ENCODE assay signal across 8 mouse cellular contexts in the genomic region with DNA sequence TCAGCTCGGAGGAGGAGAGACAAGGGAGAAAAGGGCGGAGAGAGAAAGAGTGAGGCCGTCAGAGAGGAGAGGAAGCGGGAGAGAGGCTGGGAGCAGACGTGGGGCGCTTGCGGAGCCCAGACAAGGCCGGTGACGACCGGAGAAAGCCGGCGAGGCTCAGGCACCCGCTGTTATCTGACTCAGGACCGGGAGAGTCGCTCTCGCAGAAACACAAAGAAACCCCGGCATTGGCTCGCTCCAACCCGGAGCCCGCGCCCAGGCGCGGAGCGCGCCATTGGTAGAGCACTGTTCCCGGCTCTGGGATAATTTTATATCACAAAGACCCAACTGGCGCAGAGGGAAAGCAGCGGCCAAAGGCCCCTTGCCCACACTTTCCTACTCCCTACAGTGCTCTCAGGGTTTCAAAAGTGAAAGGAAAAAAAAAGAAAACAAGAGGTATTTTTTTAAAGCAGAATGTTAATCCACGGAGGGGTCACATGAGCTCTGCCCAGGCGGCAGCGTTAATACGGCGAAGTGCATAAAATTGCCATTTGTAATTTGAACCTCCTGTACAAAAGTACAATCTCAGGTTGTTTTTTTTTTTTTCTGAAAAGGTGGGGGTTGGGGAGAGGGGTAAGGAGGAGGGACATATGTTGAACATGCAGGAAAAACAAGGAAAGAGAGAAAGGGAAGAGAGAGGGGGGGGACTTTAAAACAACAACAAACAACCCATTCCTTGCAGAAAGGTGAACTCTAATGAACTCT. TPM values are rescaled to one million over a fixed set of nuclear protein-coding genes. Genes with fewer than 3 reads are reported as not detected.
DNase-seq lines count a peak whose midpoint lies in the region; ATAC-seq and TF ChIP-seq lines count a peak whose summit lies in the region.

No protein-coding gene starts in this region.

- peaks cover 77% of the 10 kb centered on the region for H3K27me3 ChIP-seq in forebrain, embryonic 13.5 days
- H3K27me3 ChIP-seq in hindbrain, embryonic 16.5 days (replicated peaks; ENCODE audit: control insufficient read depth, insufficient read depth, low read length), result 0 out of 2 replicates have a peak, but pooled peaks cover 2% of the 10 kb centered on the region
- H3K27me3 ChIP-seq in liver, embryonic 14.5 days (ENCODE audit: control insufficient read depth, insufficient read depth, low read length), result peaks cover 63% of the 10 kb centered on the region
- no peaks in the 10 kb centered on the region for H3K27me3 ChIP-seq in stomach, postnatal 0 days (ENCODE audit: control insufficient read depth, insufficient read depth, low read length)

- peaks cover 12% of the 10 kb centered on the region for H3K36me3 ChIP-seq in forebrain, embryonic 13.5 days (ENCODE audit: poor library complexity, severe bottlenecking)
- no peaks in the 10 kb centered on the region for H3K36me3 ChIP-seq in hindbrain, embryonic 16.5 days (ENCODE audit: control insufficient read depth, insufficient read depth, low read length)
- no peaks in the 10 kb centered on the region for H3K36me3 ChIP-seq in liver, embryonic 14.5 days (replicated peaks; ENCODE audit: control insufficient read depth, insufficient read depth, low read depth)
- no peaks in the 10 kb centered on the region; the same call in 1 of the 2 replicates for H3K36me3 ChIP-seq in stomach, postnatal 0 days (ENCODE audit: control insufficient read depth, insufficient read depth, low read length)

- under 1% methylated on average over 33 of the region's 33 CpGs for WGBS in forebrain, embryonic 13.5 days
- 0% methylated on average over 33 of the region's 33 CpGs for WGBS in hindbrain, embryonic 16.5 days
- WGBS in liver, embryonic 14.5 days (ENCODE audit: insufficient replicate concordance), result 1% methylated on average over 33 of the region's 33 CpGs
- under 1% methylated on average over 33 of the region's 33 CpGs for WGBS in stomach, postnatal 0 days

- peak in 1 of 2 experiments; percentile 38 for DNase-seq in layer of hippocampus, adult 2 months (ENCODE audit: low spot score in 2 of 2)
- no peak for DNase-seq in layer of hippocampus, postnatal 36 days
- DNase-seq in NIH3T3 (ENCODE audit: low read depth), result peak; percentile 70
- DNase-seq in liver, embryonic 14.5 days (ENCODE audit: low read depth in 3 of 3, low spot score in 3 of 3), result no peak
- DNase-seq in stomach, postnatal 0 days (ENCODE audit: low spot score), result peak; percentile 75
- no peak for DNase-seq in layer of hippocampus, adult 9-11 months

- no peak for ATAC-seq in forebrain, embryonic 13.5 days
- ATAC-seq in hindbrain, embryonic 16.5 days, result no peak
- ATAC-seq in liver, embryonic 14.5 days (ENCODE audit: insufficient read depth), result no peak
- peak; percentile 55 for ATAC-seq in stomach, postnatal 0 days (ENCODE audit: low FRiP score, low TSS enrichment)

- peak overlapping the region; percentile 70 for H3K4me2 ChIP-seq in forebrain, embryonic 13.5 days
- H3K4me2 ChIP-seq in hindbrain, embryonic 16.5 days (ENCODE audit: low read length), result peak overlapping the region; percentile 90
- H3K4me2 ChIP-seq in liver, embryonic 14.5 days (ENCODE audit: low read depth), result peak overlapping the region; percentile 50
- peak overlapping the region; percentile 72 for H3K4me2 ChIP-seq in stomach, postnatal 0 days (replicated peaks; ENCODE audit: low read depth)

- TF ChIP-seq CTCF in layer of hippocampus, adult 2 months (conservative IDR thresholded peaks at IDR 0.05), result no peak
- no peak for TF ChIP-seq CTCF in liver, embryonic 14.5 days (IDR thresholded peaks at IDR 0.05; ENCODE audit: low read depth)
- no peak for TF ChIP-seq CTCF in stomach, postnatal 0 days (IDR thresholded peaks at IDR 0.05; ENCODE audit: low read depth)

- peak overlapping the region; percentile 94 for H3K9ac ChIP-seq in forebrain, embryonic 13.5 days
- H3K9ac ChIP-seq in hindbrain, embryonic 16.5 days (ENCODE audit: low read depth, low read length), result peak overlapping the region; percentile 94
- H3K9ac ChIP-seq in liver, embryonic 14.5 days (replicated peaks), result peak overlapping the region; percentile 54
- H3K9ac ChIP-seq in stomach, postnatal 0 days (ENCODE audit: low read length), result peak overlapping the region; percentile 97

- no peaks in the 10 kb centered on the region for H3K9me3 ChIP-seq in forebrain, embryonic 13.5 days (replicated peaks)
- no peaks in the 10 kb centered on the region for H3K9me3 ChIP-seq in hindbrain, embryonic 16.5 days (ENCODE audit: control insufficient read depth, low read length)
- no peaks in the 10 kb centered on the region for H3K9me3 ChIP-seq in liver, embryonic 14.5 days (ENCODE audit: control insufficient read depth, low read length)
- no peaks in the 10 kb centered on the region for H3K9me3 ChIP-seq in stomach, postnatal 0 days (ENCODE audit: control insufficient read depth, low read length)

- peaks cover 20% of the 10 kb centered on the region; the same call in 1 of the 2 replicates for H3K4me1 ChIP-seq in forebrain, embryonic 13.5 days
- no peaks in the 10 kb centered on the region; the same call in 1 of the 2 replicates for H3K4me1 ChIP-seq in hindbrain, embryonic 16.5 days (ENCODE audit: control insufficient read depth, insufficient read depth, low read depth, low read length)
- H3K4me1 ChIP-seq in liver, embryonic 14.5 days (replicated peaks; ENCODE audit: control insufficient read depth in 2 of 2, insufficient read depth in 2 of 2, low read length in 1 of 2), result no peaks in the 10 kb centered on the region
- H3K4me1 ChIP-seq in stomach, postnatal 0 days (replicated peaks; ENCODE audit: control insufficient read depth, insufficient read depth), result no peaks in the 10 kb centered on the region; the same call in 1 of the 2 replicates

- TF ChIP-seq EP300 in liver, embryonic 14.5 days (IDR thresholded peaks at IDR 0.05; ENCODE audit: low read depth), result no peak
- TF ChIP-seq EP300 in stomach, postnatal 0 days (optimal IDR thresholded peaks at IDR 0.05), result no peak

- H3K27ac ChIP-seq in layer of hippocampus, adult 2 months, result peak overlapping the region; percentile 91
- peak overlapping the region; percentile 99 for H3K27ac ChIP-seq in forebrain, embryonic 13.5 days
- peak overlapping the region; percentile 96 for H3K27ac ChIP-seq in hindbrain, embryonic 16.5 days (ENCODE audit: low read depth, low read length)
- no peak overlapping the region for H3K27ac ChIP-seq in liver, embryonic 14.5 days
- peak overlapping the region; percentile 99 for H3K27ac ChIP-seq in stomach, postnatal 0 days (replicated peaks)

- peak overlapping the region; percentile 73 for H3K4me3 ChIP-seq in layer of hippocampus, adult 2 months
- peak overlapping the region; percentile 72 for H3K4me3 ChIP-seq in forebrain, embryonic 13.5 days
- H3K4me3 ChIP-seq in hindbrain, embryonic 16.5 days (ENCODE audit: low read length), result peak overlapping the region; percentile 77
- H3K4me3 ChIP-seq in liver, embryonic 14.5 days (ENCODE audit: insufficient read depth in 1 of 2, low read depth in 2 of 2, low read length in 2 of 2), result peak overlapping the region; percentile 54 to 67
- H3K4me3 ChIP-seq in stomach, postnatal 0 days (ENCODE audit: low read depth, low read length), result peak overlapping the region; percentile 62

RNA-seq across cellular contexts. Expression of gene Nr2f2, which starts 7.5 kb away (rescaled TPM):
- total RNA-seq in layer of hippocampus, adult 2 months (2021), result 10 to 100 TPM; 35.8 to 48.5 TPM
- total RNA-seq in layer of hippocampus, postnatal 36 days (2021), result 10 to 100 TPM; 41.7 to 50.4 TPM
- polyA plus RNA-seq in forebrain, embryonic 13.5 days (2015; fragmentation: Nextera tagmentation; extraction: Ambion mirVana), result 97.9 and 132 TPM in 2 replicates
- polyA plus RNA-seq in hindbrain, embryonic 16.5 days (2015; fragmentation: Nextera tagmentation; extraction: Ambion mirVana), result 63.1 and 68.9 TPM in 2 replicates
- 10.1 and 12.0 TPM in 2 replicates for polyA plus RNA-seq in liver, embryonic 14.5 days (2012; rRNA removed)
- 6.3 and 8.5 TPM in 2 replicates for polyA plus RNA-seq in liver, embryonic 14.5 days (2014; fragmentation: Nextera tagmentation; extraction: Ambion mirVana)
- polyA plus RNA-seq in stomach, postnatal 0 days (2015; fragmentation: Nextera tagmentation; extraction: Ambion mirVana), result 52.8 and 53.9 TPM in 2 replicates

Comparison
In these comparisons a context has a peak if more than half of its experiments do, and no peak if none do; other contexts are left out.
1. DNase-seq: peak in NIH3T3 (single experiment) and stomach, postnatal 0 days (single experiment); none in layer of hippocampus, postnatal 36 days (0 of 2), liver, embryonic 14.5 days (0 of 3) and layer of hippocampus, adult 9-11 months (single experiment).
2. Peak in every context shown above with its lines, with median percentiles within 50 percentile points of each other: H3K4me3 ChIP-seq, H3K4me2 ChIP-seq and H3K9ac ChIP-seq.